Mouse (Mus musculus): Measurements from ENCODE around the gene Tax1bp1. TPM values are rescaled to one million over a fixed set of nuclear protein-coding genes. Genes with fewer than 3 reads are reported as not detected.

Tax1bp1 gene
- polyA plus RNA-seq, 1 experiment: 65.8 TPM

- no peak for TF ChIP-seq CTCF (IDR thresholded peaks at IDR 0.05; ENCODE audit: control insufficient read depth, insufficient read depth, low read length)
- TF ChIP-seq POLR2A (IDR thresholded peaks at IDR 0.05; ENCODE audit: borderline replicate concordance, control insufficient read depth, low read depth, low read length): no peak
- WGBS: 84% methylated on average over 16 of the region's 16 CpGs
- Histone ChIP-seq H3K27ac (ENCODE audit: control insufficient read depth, insufficient read depth, low read depth, low read length, poor library complexity) (no peak overlapping the region), H3K4me3 (replicated peaks; ENCODE audit: control insufficient read depth, low read depth, low read length) (no peak overlapping the region), H3K4me1 (ENCODE audit: control insufficient read depth, insufficient read depth, low read length) (no peaks in the 10 kb centered on the region)
These were observed 81.7 kb downstream of the Tax1bp1 start for GRCm38 (mm10) chr6:52795029-52795841.

DNA sequence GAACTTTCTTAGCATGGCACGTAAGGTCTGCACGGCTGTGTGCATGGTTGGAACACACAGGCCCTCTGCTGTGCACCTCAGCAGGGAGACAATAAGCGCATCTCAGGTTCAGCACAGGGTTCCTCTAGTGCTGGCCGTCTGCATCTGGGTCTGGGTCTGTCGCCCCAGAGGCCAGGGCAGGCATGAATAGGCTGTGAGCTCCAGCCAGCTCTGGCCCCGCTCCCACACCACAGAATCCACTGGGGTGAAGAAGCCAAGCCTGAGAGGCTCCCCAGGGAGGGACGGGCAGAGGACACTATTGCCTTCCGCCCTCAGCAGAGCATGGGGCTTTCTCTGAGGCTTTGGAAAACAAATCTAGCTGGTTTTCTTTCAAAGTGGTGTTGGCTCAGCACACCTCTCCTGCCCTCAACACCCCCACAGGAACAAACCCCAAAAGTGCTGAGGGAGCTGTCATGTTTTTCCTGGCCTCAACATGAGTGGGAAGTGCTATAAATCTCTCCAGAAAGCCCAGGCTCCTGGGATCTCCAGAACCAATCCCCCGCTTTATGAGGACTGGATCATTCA, 82.6 kb downstream of the Tax1bp1 start:
- no peak overlapping the region for H3K4me3 ChIP-seq (replicated peaks; ENCODE audit: control insufficient read depth, low read depth, low read length)
- no peak overlapping the region for H3K27ac ChIP-seq (ENCODE audit: control insufficient read depth, insufficient read depth, low read depth, low read length, poor library complexity)
- 0 out of 2 replicates have a peak, but pooled peaks have one; percentile 13 for TF ChIP-seq POLR2A (IDR thresholded peaks at IDR 0.05; ENCODE audit: borderline replicate concordance, control insufficient read depth, low read depth, low read length)
- TF ChIP-seq CTCF (IDR thresholded peaks at IDR 0.05; ENCODE audit: control insufficient read depth, insufficient read depth, low read length): no peak
- no peaks in the 10 kb centered on the region for H3K4me1 ChIP-seq (ENCODE audit: control insufficient read depth, insufficient read depth, low read length)
- 78% methylated on average over 9 of the region's 9 CpGs for WGBS

- Histone ChIP-seq H3K27ac (ENCODE audit: control insufficient read depth, insufficient read depth, low read depth, low read length, poor library complexity) (no peak overlapping the region), H3K4me3 (replicated peaks; ENCODE audit: control insufficient read depth, low read depth, low read length) (no peak overlapping the region), H3K4me1 (ENCODE audit: control insufficient read depth, insufficient read depth, low read length) (no peaks in the 10 kb centered on the region)
- WGBS: 64% methylated on average over 1 of the region's 1 CpGs
- TF ChIP-seq CTCF (IDR thresholded peaks at IDR 0.05; ENCODE audit: control insufficient read depth, insufficient read depth, low read length): no peak
- no peak for TF ChIP-seq POLR2A (IDR thresholded peaks at IDR 0.05; ENCODE audit: borderline replicate concordance, control insufficient read depth, low read depth, low read length)
These were observed 83.2 kb downstream of the Tax1bp1 start for GRCm38 (mm10) chr6:52796691-52797090.

DNA sequence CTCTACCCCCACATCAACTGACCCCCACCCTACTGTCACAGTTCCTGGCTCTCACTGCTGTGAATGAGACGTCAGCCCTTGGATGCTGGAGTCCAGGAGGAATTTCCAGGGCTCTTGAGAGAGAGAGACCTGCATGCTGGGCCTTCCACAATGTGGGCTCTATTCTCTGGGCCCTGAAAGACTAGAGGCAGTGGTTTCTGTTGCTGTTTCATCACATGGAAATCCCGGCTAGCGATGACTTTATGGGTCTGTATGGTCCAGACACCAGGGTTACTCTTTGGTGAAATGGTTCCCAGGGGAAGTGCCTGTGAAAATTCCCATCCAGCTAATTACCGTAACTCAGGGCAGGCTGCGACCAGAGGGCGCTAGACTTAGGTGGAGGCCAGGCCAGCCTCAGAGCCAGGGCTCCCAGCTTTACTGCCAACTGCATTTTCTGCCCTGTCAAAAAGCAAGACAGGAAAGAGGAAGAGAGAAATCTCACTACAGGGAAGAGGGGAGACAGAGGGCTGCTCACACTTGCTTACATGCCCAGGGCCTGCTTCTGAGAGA, 83.8 kb downstream of the Tax1bp1 start:
- WGBS: 73% methylated on average over 6 of the region's 6 CpGs
- no peaks in the 10 kb centered on the region for H3K4me1 ChIP-seq (ENCODE audit: control insufficient read depth, insufficient read depth, low read length)
- TF ChIP-seq CTCF (IDR thresholded peaks at IDR 0.05; ENCODE audit: control insufficient read depth, insufficient read depth, low read length) (no peak), POLR2A (IDR thresholded peaks at IDR 0.05; ENCODE audit: borderline replicate concordance, control insufficient read depth, low read depth, low read length) (no peak)
- no peak overlapping the region for H3K4me3 ChIP-seq (replicated peaks; ENCODE audit: control insufficient read depth, low read depth, low read length)
- no peak overlapping the region for H3K27ac ChIP-seq (ENCODE audit: control insufficient read depth, insufficient read depth, low read depth, low read length, poor library complexity)

- 21% methylated on average over 9 of the region's 9 CpGs for WGBS
- TF ChIP-seq POLR2A (IDR thresholded peaks at IDR 0.05; ENCODE audit: borderline replicate concordance, control insufficient read depth, low read depth, low read length) (no peak), CTCF (IDR thresholded peaks at IDR 0.05; ENCODE audit: control insufficient read depth, insufficient read depth, low read length) (no peak)
- Histone ChIP-seq H3K4me1 (ENCODE audit: control insufficient read depth, insufficient read depth, low read length) (no peaks in the 10 kb centered on the region), H3K27ac (ENCODE audit: control insufficient read depth, insufficient read depth, low read depth, low read length, poor library complexity) (no peak overlapping the region), H3K4me3 (replicated peaks; ENCODE audit: control insufficient read depth, low read depth, low read length) (no peak overlapping the region)
These were observed 88.7 kb downstream of the Tax1bp1 start for GRCm38 (mm10) chr6:52802181-52802580.

DNA sequence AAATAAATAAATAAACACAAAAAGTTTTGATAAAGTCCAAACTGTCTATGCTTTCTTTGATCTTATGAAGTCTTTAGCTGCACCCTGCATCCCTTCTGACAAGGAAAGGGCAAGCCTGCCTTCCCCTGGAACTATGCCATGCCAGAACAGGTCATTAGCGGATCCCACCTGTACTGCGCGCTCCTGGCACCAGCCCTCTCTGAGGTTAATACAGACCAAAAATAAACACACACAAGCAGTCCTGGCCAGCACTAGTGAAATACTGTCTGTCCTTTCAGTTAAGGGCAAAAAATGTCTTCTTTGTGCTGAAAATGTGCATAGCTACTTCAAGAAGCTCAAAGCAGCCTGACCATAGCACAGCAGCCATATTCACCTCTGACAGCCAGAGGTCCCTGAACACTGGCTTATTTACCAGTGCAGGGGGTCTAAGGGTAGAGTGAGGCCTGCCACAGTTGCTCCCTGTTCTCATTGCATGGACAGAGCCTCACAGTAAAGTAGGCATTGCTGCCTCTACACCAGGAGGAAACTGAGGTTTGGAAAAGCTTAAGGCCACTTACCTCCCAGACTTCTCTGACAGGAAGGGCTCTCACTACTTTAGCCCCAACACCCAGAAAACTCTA, 91.8 kb downstream of the Tax1bp1 start:
- Histone ChIP-seq H3K27ac (ENCODE audit: control insufficient read depth, insufficient read depth, low read depth, low read length, poor library complexity) (no peak overlapping the region), H3K4me1 (ENCODE audit: control insufficient read depth, insufficient read depth, low read length) (no peaks in the 10 kb centered on the region), H3K4me3 (replicated peaks; ENCODE audit: control insufficient read depth, low read depth, low read length) (no peak overlapping the region)
- WGBS: 94% methylated on average over 3 of the region's 3 CpGs
- TF ChIP-seq CTCF (IDR thresholded peaks at IDR 0.05; ENCODE audit: control insufficient read depth, insufficient read depth, low read length) (no peak), POLR2A (IDR thresholded peaks at IDR 0.05; ENCODE audit: borderline replicate concordance, control insufficient read depth, low read depth, low read length) (no peak)

Other genes starting within 250 kb of the Tax1bp1 start
- 13.0 and 21.7 TPM in 2 replicates for gene Hibadh, start 73.3 kb upstream of the Tax1bp1 start, polyA plus RNA-seq (2011; ENCODE audit: insufficient read depth, insufficient read length, low replicate concordance, missing spikeins)